Mouse (Mus musculus): ENCODE results near the gene Rab13. TPM values are rescaled to one million over a fixed set of nuclear protein-coding genes. Genes with fewer than 3 reads are reported as not detected.
A peak's percentile ranks its signal among the peaks of the same experiment; 100 is the strongest.
"Not testable (repeated sequence)": the region's sequence is repeated elsewhere in the genome, so short reads cannot be mapped to it uniquely, and the experiment has no call there.

The Rab13 gene
- polyA plus RNA-seq, 1 experiment = 28.1 TPM

DNA sequence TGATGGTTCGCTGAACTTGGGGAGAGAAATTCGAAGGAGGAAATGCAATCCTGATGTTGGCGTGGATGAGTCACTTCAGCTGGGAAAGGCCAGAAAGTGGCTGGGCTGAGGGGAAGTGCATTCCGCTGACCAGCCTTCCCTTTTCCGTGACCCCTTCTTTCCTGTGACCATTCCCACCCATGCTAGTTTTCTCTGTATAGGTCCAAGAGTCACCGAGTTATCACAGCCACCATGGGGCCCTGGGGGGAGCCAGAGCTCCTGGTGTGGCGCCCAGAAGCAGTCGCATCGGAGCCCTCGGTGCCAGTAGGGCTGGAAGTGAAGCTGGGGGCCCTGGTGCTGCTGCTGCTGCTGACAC lies 35.2 kb downstream of the Rab13 start:
- H3K79me2 ChIP-seq (ENCODE audit: control insufficient read depth, insufficient read depth) = peaks cover 13% of the 10 kb centered on the region
- no peaks in the 10 kb centered on the region for H3K27me3 ChIP-seq (ENCODE audit: control insufficient read depth, insufficient read depth, insufficient read length)
- peak overlapping the region; percentile 73 for H3K4me2 ChIP-seq (ENCODE audit: low read depth)
- peaks cover 9% of the 10 kb centered on the region for H3K36me3 ChIP-seq (ENCODE audit: control insufficient read depth, insufficient read depth)
- H3ac ChIP-seq (ENCODE audit: control insufficient read depth, insufficient read length) = peak overlapping the region; percentile 7
- TF ChIP-seq POLR2AphosphoS2 (IDR thresholded peaks at IDR 0.05; ENCODE audit: insufficient read length, low read depth) (peak; percentile 15), POLR2A (IDR thresholded peaks at IDR 0.05; ENCODE audit: insufficient read length, low read depth) (no peak)
- H3K4me3 ChIP-seq = peak overlapping the region; percentile 85

DNA sequence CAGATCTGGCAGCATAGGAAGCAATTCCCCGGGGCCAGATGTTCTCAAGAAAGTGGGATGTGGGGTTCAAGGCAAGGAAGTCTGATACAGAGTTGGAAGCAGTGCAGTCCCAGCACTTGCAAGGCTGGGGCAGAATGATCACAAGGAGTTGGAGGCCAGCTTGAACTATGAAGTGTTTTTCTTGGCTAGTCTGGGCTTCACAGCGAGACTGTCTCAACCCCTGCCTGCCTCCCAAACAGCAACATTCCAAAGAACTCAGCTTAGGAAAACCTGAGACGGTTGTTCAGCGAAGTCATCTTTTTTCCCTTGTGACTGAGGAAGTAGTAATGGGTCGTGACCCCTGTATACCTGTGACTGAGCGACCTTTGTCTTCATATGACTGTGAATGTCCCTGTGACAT lies 37.3 kb downstream of the Rab13 start:
- Histone ChIP-seq H3K36me3 (ENCODE audit: control insufficient read depth, insufficient read depth) (peaks cover 9% of the 10 kb centered on the region), H3K4me2 (ENCODE audit: low read depth) (no peak overlapping the region), H3K27me3 (ENCODE audit: control insufficient read depth, insufficient read depth, insufficient read length) (no peaks in the 10 kb centered on the region), H3ac (ENCODE audit: control insufficient read depth, insufficient read length) (no peak overlapping the region), H3K4me3 (no peak overlapping the region), H3K79me2 (ENCODE audit: control insufficient read depth, insufficient read depth) (peaks cover 26% of the 10 kb centered on the region)
- TF ChIP-seq SRF (IDR thresholded peaks at IDR 0.05; ENCODE audit: control insufficient read depth, insufficient read length, low read depth) (no peak), CEBPB (IDR thresholded peaks at IDR 0.05; ENCODE audit: insufficient read depth, poor library complexity, severe bottlenecking) (no peak), POLR2AphosphoS2 (IDR thresholded peaks at IDR 0.05; ENCODE audit: insufficient read length, low read depth) (no peak), E2F4 (IDR thresholded peaks at IDR 0.05; ENCODE audit: insufficient read depth) (no peak), POLR2A (IDR thresholded peaks at IDR 0.05; ENCODE audit: insufficient read length, low read depth) (no peak)

DNA sequence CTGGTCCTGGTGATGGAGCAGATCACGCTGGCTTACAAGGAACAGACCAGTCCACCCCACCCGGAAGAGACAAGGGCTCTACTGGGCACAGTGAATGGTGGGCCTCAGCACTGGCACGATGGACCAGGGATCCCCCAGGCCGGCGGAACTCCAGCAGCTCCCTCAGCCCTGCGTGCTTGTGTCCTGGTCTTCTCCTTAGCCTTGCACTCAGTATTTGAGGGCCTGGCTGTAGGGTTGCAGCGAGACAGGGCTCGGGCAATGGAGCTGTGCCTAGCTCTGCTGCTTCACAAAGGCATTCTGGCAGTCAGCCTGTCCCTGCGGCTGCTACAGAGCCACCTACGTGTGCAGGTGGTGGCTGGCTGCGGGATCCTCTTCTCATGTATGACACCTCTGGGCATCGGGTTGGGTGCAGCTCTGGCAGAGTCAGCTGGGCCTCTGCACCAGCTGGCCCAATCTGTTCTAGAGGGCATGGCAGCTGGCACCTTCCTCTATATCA lies 38.3 kb downstream of the Rab13 start:
- H3K36me3 ChIP-seq (ENCODE audit: control insufficient read depth, insufficient read depth); H3ac ChIP-seq (ENCODE audit: control insufficient read depth, insufficient read length); H3K4me2 ChIP-seq (ENCODE audit: low read depth); H3K4me3 ChIP-seq; H3K27me3 ChIP-seq (ENCODE audit: control insufficient read depth, insufficient read depth, insufficient read length): not testable (repeated sequence)
- peaks cover 36% of the 10 kb centered on the region for H3K79me2 ChIP-seq (ENCODE audit: control insufficient read depth, insufficient read depth)

DNA sequence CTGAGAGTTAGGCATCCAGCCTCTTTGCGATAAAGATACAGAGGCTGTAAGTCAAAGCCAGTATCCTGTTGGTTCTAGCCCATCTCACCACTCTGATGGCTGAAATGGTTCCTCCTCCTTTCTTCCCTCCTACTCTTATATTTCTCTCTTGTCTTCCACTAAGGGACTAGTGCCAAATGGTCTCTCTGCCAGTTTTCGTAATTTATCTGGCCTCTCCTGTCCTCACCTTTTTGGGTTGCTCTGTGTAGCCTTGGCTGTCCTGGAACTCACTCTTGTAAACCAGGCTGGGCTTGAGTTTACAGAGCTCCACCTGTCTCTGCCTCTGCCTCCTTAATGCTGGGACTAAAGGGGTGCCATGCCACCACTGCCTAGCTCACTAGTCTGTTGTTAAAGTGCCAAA lies 39.2 kb downstream of the Rab13 start:
- H3ac ChIP-seq (ENCODE audit: control insufficient read depth, insufficient read length); H3K4me3 ChIP-seq; H3K27me3 ChIP-seq (ENCODE audit: control insufficient read depth, insufficient read depth, insufficient read length); H3K4me2 ChIP-seq (ENCODE audit: low read depth): not testable (repeated sequence)
- Histone ChIP-seq H3K36me3 (ENCODE audit: control insufficient read depth, insufficient read depth) (peaks cover 13% of the 10 kb centered on the region), H3K79me2 (ENCODE audit: control insufficient read depth, insufficient read depth) (peaks cover 42% of the 10 kb centered on the region)

DNA sequence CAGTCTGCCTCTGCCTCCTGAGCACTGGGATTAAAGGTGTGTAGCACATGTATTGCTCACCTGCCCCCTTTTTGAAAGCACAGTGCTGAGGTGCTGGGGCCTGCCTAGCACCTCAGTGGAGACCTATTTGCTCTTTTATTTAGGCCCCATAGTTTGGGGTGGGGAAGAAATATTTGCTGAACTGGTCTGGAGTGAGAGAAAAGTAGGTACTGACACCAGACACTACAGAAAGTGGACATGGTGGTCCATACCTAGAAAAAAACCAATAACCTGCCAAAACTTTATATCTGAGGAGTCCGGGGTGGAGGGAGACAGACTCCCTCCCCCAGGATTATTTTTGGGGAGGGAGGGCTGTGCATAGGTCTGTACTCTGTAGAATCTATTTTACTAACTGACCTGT lies 39.7 kb downstream of the Rab13 start:
- H3ac ChIP-seq (ENCODE audit: control insufficient read depth, insufficient read length); H3K27me3 ChIP-seq (ENCODE audit: control insufficient read depth, insufficient read depth, insufficient read length): not testable (repeated sequence)
- Histone ChIP-seq H3K79me2 (ENCODE audit: control insufficient read depth, insufficient read depth) (peaks cover 46% of the 10 kb centered on the region), H3K36me3 (ENCODE audit: control insufficient read depth, insufficient read depth) (peaks cover 15% of the 10 kb centered on the region), H3K4me2 (ENCODE audit: low read depth) (peak overlapping the region; percentile 65), H3K4me3 (peak overlapping the region; percentile 83)

DNA sequence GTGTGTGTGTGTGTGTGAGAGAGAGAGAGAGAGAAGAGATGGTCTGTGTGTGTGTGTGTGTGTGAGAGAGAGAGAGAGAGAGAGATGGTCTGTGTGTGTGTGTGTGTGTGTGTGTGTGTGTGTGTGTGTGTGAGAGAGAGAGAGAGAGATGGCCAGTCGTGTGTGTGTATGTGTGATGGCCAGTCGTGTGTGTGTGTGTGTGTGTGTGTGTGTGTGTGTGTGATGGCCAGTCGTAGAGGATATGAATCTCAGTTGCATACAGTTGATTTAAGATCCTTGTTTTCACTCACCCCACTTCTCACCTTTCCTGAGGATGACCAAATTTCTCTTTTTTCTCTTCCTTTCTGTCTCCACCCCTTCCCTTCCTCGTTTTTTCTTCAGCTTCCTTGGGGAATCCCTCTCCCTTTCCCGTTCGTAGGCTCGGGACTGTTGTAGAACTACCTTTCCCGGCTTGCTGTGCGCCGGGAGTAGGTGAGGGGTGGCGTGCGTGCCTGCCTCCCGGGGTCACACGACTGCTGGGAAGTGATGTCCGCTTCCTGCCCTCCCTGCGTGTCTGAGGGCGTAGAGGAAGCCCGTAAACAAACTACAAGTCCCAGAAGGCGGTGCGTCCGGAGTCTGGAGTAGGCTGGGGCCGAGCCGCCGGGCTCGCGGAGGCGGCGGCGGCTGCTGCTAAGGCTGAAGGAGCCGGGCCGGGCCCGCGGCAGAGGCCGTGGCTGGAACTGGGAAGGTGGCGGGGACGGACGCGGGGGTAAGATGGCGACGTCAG lies 40.3 kb downstream of the Rab13 start, which contains the start of gene Crtc2:
Gene Crtc2 (plus strand): TSS at position 511 of the 766 bp plus-strand sequence.
- Histone ChIP-seq H3K36me3 (ENCODE audit: control insufficient read depth, insufficient read depth) (peaks cover 18% of the 10 kb centered on the region), H3ac (ENCODE audit: control insufficient read depth, insufficient read length) (peak within 1 kb of the TSS; percentile 87), H3K79me2 (ENCODE audit: control insufficient read depth, insufficient read depth) (peaks cover 42% of the 10 kb centered on the region), H3K4me2 (ENCODE audit: low read depth) (peak within 1 kb of the TSS; percentile 81), H3K27me3 (ENCODE audit: control insufficient read depth, insufficient read depth, insufficient read length) (no peaks in the 10 kb centered on the region), H3K4me3 (peak within 1 kb of the TSS; percentile 83)
- TF ChIP-seq MAX (IDR thresholded peaks at IDR 0.05; ENCODE audit: low read depth) (no peak), USF1 (IDR thresholded peaks at IDR 0.05; ENCODE audit: low read depth) (no peak), E2F4 (IDR thresholded peaks at IDR 0.05; ENCODE audit: insufficient read depth) (no peak), REST (IDR thresholded peaks at IDR 0.05; ENCODE audit: insufficient read depth, insufficient read length) (no peak), SRF (IDR thresholded peaks at IDR 0.05; ENCODE audit: control insufficient read depth, insufficient read length, low read depth) (no peak), MYOG (IDR thresholded peaks at IDR 0.05; ENCODE audit: control insufficient read depth in 1 of 3, insufficient read depth in 1 of 3, insufficient read length in 2 of 3, low read depth in 2 of 3) (peak in 1 of 3 experiments; percentile 9), POLR2A (IDR thresholded peaks at IDR 0.05; ENCODE audit: insufficient read length, low read depth) (no peak), TCF3 (IDR thresholded peaks at IDR 0.05; ENCODE audit: insufficient read length, low read depth) (no peak), CEBPB (IDR thresholded peaks at IDR 0.05; ENCODE audit: insufficient read depth, poor library complexity, severe bottlenecking) (no peak), POLR2AphosphoS2 (IDR thresholded peaks at IDR 0.05; ENCODE audit: insufficient read length, low read depth) (peak; percentile 78), MYOD1 (IDR thresholded peaks at IDR 0.05; ENCODE audit: control insufficient read depth in 1 of 3, insufficient read length in 2 of 3, low read depth in 2 of 3) (no peak), TCF12 (IDR thresholded peaks at IDR 0.05; ENCODE audit: insufficient read depth, poor library complexity, severe bottlenecking) (no peak)

Measured in myocyte (in vitro differentiated cells).